Mouse (Mus musculus) liver, embryonic 13.5 days (tissue): Measurements from ENCODE around the gene Eogt. TPM values are rescaled to one million over a fixed set of nuclear protein-coding genes. Genes with fewer than 3 reads are reported as not detected.

Experiments used
- ATAC-seq: fragments of 200-750 bp; cut with Nextera tagmentation; 2 replicates; pipeline ENCODE4 v1.8.0; 2017; ENCODE audit warnings: low read depth, mild to moderate bottlenecking, moderate number of reproducible peaks, moderate library complexity
- DNase-seq: peaks from one replicate; pipeline ENCODE4 v3.0.0; 2022
- H3K27ac ChIP-seq: fragments of 300-500 bp; sonication (generic); 2 replicates; pipeline ENCODE4 v1.5.1; 2015; ENCODE audit warnings: moderate library complexity, mild to moderate bottlenecking, inconsistent platforms
- H3K27me3 ChIP-seq: fragments of 300-500 bp; sonication (generic); 2 replicates; pipeline ENCODE4 v1.6.1; 2015; ENCODE audit warnings: mild to moderate bottlenecking, inconsistent platforms
- H3K36me3 ChIP-seq: fragments of 300-500 bp; sonication (generic); 2 replicates; pipeline ENCODE4 v1.6.1; 2015; ENCODE audit warnings: mild to moderate bottlenecking, inconsistent platforms
- H3K4me1 ChIP-seq: fragments of 300-500 bp; sonication (generic); replicated peaks from 2 replicates; pipeline ENCODE4 v1.6.1; 2015; ENCODE audit warnings: inconsistent platforms
- H3K4me2 ChIP-seq: fragments of 300-500 bp; sonication (generic); 2 replicates; pipeline ENCODE4 v1.6.1; 2015; ENCODE audit warnings: inconsistent platforms, mild to moderate bottlenecking, moderate library complexity
- H3K4me3 ChIP-seq: fragments of 300-500 bp; sonication (generic); replicated peaks from 2 replicates; pipeline ENCODE4 v1.5.1; 2015; ENCODE audit warnings: mild to moderate bottlenecking, inconsistent platforms
- H3K9ac ChIP-seq: fragments of 300-500 bp; sonication (generic); 2 replicates; pipeline ENCODE4 v1.6.1; 2015; ENCODE audit warnings: mild to moderate bottlenecking, inconsistent platforms
- H3K9me3 ChIP-seq: fragments of 300-500 bp; sonication (generic); replicated peaks from 2 replicates; pipeline ENCODE4 v1.6.1; 2016; ENCODE audit warnings: inconsistent platforms
- WGBS: fragments of 180-500 bp; shearing (Covaris S2); methylation state at CpG from one replicate; pipeline ENCODE4 v1.1.7; 2015; ENCODE audit not compliant: insufficient replicate concordance; 5-methylcytosine and 5-hydroxymethylcytosine counted together
- polyA plus RNA-seq: library from polyadenylated mRNA; unstranded; fragments of >200 nt; fragmentation: Nextera tagmentation; extraction: Ambion mirVana; gene quantifications from 2 replicates; pipeline ENCODE4 v1.2.1, GENCODE M21; 2015

The Eogt gene
- polyA plus RNA-seq, 1 experiment from 2014 or later, result 2.0 TPM

DNA sequence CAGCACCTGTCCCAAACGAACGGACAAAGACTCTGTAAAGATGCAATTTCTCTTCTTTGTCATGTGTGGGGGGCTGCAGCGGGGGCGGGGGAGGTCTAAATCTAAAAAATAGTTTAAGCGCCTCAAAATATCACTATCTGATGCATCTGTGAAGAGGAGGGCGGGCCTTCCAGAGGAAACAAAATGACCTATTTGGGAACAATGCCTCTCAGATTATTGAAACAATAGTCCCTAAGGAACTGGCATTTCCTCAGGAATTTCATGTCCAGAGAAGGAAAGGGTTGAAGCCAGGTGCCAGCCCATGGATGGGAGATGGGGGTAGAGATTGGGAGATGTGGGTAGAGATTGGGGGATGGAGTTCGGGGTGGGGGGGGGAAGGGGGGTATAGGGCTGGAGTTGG is 7.2 kb downstream of the Eogt start:
- ATAC-seq, result no peak
- no peak overlapping the region for H3K4me2 ChIP-seq
- WGBS, result 66% methylated on average over 7 of the region's 7 CpGs
- no peaks in the 10 kb centered on the region for H3K4me1 ChIP-seq
- no peaks in the 10 kb centered on the region for H3K9me3 ChIP-seq
- no peak for DNase-seq
- H3K27me3 ChIP-seq, result no peaks in the 10 kb centered on the region
- H3K4me3 ChIP-seq, result no peak overlapping the region
- H3K36me3 ChIP-seq, result no peaks in the 10 kb centered on the region
- no peak overlapping the region for H3K9ac ChIP-seq
- no peak overlapping the region for H3K27ac ChIP-seq

DNA sequence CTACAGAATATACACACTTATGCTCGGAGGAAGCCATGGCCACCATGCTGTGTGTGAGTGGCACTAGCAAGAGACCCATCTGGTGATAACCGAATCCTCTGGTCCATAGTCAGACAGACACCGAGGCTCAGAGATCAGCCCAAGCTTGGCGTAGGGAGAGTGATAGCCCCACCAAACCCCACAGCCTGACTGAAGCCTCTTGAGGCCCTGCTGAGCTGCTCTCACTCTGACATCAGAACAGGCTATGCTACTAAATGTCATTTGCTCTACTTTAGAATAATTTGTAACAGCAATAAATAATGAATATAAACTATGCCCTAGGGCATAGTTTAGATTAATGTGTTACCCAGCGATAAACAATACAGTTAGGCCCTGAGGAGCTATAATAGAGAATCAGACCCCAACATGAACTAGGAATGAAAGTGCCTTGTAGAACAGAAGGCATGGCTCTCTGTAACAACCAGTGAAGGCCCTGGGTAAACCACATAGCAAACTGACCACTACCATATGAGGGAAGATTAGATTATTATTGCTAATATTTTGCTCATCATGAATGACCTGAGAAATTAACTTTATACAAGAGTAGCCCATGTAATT is 16.2 kb downstream of the Eogt start:
- H3K27me3 ChIP-seq, result no peaks in the 10 kb centered on the region
- H3K4me2 ChIP-seq, result no peak overlapping the region
- no peaks in the 10 kb centered on the region for H3K4me1 ChIP-seq
- no peak overlapping the region for H3K4me3 ChIP-seq
- ATAC-seq, result no peak
- H3K9me3 ChIP-seq, result no peaks in the 10 kb centered on the region
- H3K9ac ChIP-seq, result no peak overlapping the region
- no peak for DNase-seq
- no peaks in the 10 kb centered on the region for H3K36me3 ChIP-seq
- 76% methylated on average over 5 of the region's 5 CpGs for WGBS
- H3K27ac ChIP-seq, result no peak overlapping the region

DNA sequence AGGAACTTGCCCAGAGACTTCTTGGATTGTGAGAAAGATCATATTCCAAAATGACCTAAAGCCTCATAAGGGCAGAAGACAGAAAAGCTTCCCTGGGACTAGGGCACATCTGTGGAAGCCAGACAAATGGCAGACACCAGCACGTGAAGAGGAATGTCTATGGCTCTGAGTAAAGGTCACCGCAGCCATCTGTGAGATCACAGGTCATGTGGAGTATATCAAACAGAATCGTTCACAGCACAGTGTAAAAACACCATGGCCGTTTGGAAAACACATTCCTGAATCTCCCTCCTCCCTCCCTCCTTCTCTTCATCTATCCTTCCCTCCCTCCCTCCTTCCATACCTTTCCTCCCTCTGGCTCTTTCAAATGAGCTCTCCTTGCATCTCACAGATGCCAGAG is 17.2 kb downstream of the Eogt start:
- Histone ChIP-seq H3K4me3 (no peak overlapping the region), H3K36me3 (no peaks in the 10 kb centered on the region), H3K4me1 (no peaks in the 10 kb centered on the region), H3K4me2 (no peak overlapping the region), H3K9me3 (no peaks in the 10 kb centered on the region), H3K9ac (no peak overlapping the region), H3K27me3 (no peaks in the 10 kb centered on the region), H3K27ac (no peak overlapping the region)
- ATAC-seq (no peak), DNase-seq (no peak)
- WGBS, result 69% methylated on average over 4 of the region's 4 CpGs

DNA sequence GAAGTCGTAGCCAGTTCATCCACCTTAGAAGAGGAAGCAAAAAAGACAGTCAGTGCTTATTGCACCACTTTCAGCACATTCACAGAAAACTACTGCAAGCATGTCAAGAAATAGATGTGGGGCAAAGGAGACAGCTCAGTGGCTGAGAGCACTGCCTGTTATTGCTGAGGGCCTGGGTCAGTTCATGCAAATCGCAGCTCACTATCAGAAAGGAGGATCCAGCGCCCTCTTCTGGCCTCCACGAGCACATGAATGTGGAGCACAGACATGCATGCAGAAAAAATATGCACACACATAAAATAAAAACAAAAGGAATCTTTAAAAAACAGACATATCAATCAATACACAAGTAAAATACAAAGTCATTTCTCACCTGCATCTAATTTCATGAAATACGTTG is 18.0 kb downstream of the Eogt start:
- Histone ChIP-seq H3K4me2 (no peak overlapping the region), H3K27ac (no peak overlapping the region), H3K36me3 (no peaks in the 10 kb centered on the region), H3K4me1 (no peaks in the 10 kb centered on the region), H3K9ac (no peak overlapping the region), H3K27me3 (no peaks in the 10 kb centered on the region), H3K9me3 (no peaks in the 10 kb centered on the region), H3K4me3 (no peak overlapping the region)
- no peak for DNase-seq
- no peak for ATAC-seq
- WGBS, result 65% methylated on average over 5 of the region's 5 CpGs

DNA sequence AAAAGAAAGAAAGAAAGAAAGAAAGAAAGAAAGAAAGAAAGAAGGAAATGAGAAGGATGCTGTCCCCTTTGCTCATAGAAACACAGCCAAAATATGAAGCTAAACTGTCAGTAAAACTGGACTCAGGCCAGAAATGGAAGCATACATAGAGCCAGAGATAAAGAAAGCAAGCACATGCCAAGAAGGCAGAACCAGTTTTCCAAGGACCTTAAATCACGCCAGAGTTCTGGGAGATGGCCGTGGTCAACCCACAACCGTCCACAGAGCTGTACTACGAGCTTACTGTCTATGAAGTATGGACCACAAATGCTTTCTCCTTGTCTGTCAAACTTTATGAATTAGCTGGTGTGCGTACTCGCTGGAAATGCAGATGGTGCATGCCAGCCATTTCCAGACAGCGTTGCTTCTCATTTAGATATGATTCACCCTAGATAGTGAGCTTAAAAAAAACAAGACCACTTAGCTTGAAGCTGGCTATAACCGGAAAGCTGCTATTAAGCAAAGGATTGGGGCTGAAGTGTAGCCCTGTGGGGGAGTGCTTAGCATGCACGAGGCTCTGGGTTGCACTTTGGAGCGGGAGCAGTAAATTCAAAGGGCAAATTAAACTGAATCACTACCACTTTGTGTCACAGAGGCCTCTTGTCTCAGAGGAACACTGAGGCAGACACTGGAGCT is 24.5 kb downstream of the Eogt start:
- no peaks in the 10 kb centered on the region for H3K4me1 ChIP-seq
- no peak overlapping the region for H3K9ac ChIP-seq
- H3K9me3 ChIP-seq, result no peaks in the 10 kb centered on the region
- DNase-seq, result no peak
- H3K4me3 ChIP-seq, result no peak overlapping the region
- H3K4me2 ChIP-seq, result no peak overlapping the region
- no peak for ATAC-seq
- H3K27ac ChIP-seq, result no peak overlapping the region
- no peaks in the 10 kb centered on the region for H3K27me3 ChIP-seq
- no peaks in the 10 kb centered on the region for H3K36me3 ChIP-seq
- 78% methylated on average over 10 of the region's 10 CpGs for WGBS

DNA sequence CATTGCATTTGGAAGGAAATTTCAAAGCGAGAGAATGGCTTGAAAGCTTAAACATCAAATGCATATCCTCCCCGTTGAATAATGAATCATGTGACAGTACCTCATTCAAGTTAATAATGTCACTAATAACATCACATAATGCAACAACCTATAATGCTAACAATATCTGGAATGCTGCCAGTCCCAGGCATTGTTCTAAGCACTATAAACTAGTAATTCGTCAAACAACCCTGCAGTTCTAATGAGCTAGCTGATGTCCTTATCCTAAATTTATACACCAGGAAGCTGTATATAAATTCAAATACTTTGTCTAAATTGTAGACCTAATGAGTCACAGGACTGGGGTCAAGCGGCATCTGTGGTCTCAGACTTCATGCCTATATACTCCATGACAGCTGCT is 28.1 kb downstream of the Eogt start:
- H3K9ac ChIP-seq, result no peak overlapping the region
- no peak overlapping the region for H3K4me2 ChIP-seq
- WGBS, result 72% methylated on average over 4 of the region's 4 CpGs
- peaks cover 12% of the 10 kb centered on the region for H3K4me1 ChIP-seq
- H3K27ac ChIP-seq, result no peak overlapping the region
- H3K36me3 ChIP-seq, result no peaks in the 10 kb centered on the region
- DNase-seq, result no peak
- no peak for ATAC-seq
- no peaks in the 10 kb centered on the region for H3K27me3 ChIP-seq
- H3K4me3 ChIP-seq, result no peak overlapping the region
- no peaks in the 10 kb centered on the region for H3K9me3 ChIP-seq

DNA sequence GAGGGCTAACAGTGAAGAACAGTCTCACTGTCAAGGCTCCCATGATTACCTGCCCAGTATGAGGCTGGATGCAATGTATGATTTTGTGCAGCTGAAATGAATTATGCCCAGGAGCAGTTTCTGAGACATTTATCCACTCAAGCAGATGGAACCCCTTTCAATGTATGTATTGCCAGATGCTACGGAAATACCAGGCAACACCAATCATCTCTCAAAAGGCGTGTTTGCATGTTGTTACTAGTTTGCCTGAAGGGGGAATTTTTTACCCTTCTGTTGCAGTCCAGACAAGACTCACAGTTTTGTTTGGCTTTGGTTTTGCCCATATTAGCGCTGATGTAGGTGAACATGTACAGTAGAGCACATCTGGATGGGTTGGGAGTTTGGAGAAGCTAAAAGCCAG is 30.7 kb downstream of the Eogt start:
- no peaks in the 10 kb centered on the region for H3K27me3 ChIP-seq
- peaks cover 12% of the 10 kb centered on the region for H3K4me1 ChIP-seq
- H3K4me3 ChIP-seq, result no peak overlapping the region
- no peak overlapping the region for H3K4me2 ChIP-seq
- DNase-seq (no peak), ATAC-seq (no peak)
- WGBS, result 79% methylated on average over 3 of the region's 3 CpGs
- H3K27ac ChIP-seq, result no peak overlapping the region
- H3K9me3 ChIP-seq, result no peaks in the 10 kb centered on the region
- H3K36me3 ChIP-seq, result no peaks in the 10 kb centered on the region
- no peak overlapping the region for H3K9ac ChIP-seq

DNA sequence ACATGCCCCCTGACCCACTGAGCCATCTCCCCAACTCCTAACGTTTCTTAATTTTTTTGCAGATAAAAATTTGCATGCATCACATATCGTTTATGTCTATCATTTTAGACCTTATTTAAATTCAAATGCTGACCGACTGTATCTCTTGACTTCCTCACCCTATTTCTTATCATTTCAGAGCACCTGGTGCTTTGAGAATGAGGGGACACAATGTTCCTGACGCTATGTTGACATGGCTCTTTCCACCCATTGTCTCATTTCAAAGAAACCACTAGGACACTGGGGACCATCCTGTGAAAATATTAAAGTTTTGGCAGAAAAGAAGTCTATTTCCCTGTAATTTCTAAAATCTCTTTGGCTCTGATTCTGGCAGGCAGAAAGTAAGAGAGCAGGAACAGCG is 32.1 kb downstream of the Eogt start:
- DNase-seq (no peak), ATAC-seq (peak; percentile 48; the same call in 1 of the 2 replicates)
- Histone ChIP-seq H3K4me2 (no peak overlapping the region), H3K9ac (no peak overlapping the region), H3K4me1 (peaks cover 12% of the 10 kb centered on the region), H3K36me3 (no peaks in the 10 kb centered on the region), H3K27ac (no peak overlapping the region), H3K27me3 (no peaks in the 10 kb centered on the region), H3K4me3 (no peak overlapping the region), H3K9me3 (no peaks in the 10 kb centered on the region)
- WGBS, result 29% methylated on average over 5 of the region's 5 CpGs

DNA sequence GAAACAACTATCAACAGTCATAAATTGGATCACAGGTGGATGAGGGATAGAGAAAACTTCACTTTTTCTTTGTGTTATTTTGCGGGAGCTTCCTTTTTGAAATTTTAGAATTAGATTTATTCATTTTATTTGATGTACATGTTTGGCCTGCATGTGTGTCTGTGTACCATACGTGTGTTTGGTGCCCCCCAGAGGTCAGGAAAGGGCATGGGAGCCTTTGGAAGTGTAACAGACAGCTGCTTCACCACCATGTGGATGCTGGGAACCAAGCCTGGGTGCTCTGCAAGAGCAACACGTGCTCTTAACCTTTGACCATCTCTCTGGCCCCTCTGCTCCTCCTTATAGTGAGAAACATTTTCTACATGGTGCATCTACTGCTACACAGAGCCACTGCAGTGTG is 34.2 kb downstream of the Eogt start:
- Histone ChIP-seq H3K36me3 (no peaks in the 10 kb centered on the region), H3K27ac (no peak overlapping the region), H3K27me3 (no peaks in the 10 kb centered on the region), H3K4me1 (peaks cover 12% of the 10 kb centered on the region), H3K4me2 (no peak overlapping the region), H3K4me3 (no peak overlapping the region), H3K9me3 (no peaks in the 10 kb centered on the region), H3K9ac (no peak overlapping the region)
- 57% methylated on average over 3 of the region's 3 CpGs for WGBS
- DNase-seq (no peak), ATAC-seq (no peak)

DNA sequence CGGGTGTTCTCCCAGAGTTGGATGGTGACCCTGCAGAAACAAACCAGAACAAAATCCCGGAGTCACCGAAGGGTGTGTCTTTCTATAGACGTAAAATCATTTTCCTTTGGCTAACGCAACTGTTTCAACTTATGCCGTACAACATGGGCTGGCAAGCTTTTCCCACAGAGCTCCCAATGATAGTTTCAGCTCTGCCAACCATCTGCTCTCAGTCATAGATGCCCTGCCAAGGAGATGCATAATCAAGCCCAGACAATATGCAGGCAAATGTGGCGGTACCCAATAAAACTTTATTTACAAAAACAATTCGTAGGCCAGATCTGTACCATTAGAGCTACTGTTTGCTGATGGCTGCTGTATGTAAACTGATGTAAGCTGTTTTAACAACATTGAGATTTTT is 36.8 kb downstream of the Eogt start:
- Histone ChIP-seq H3K36me3 (no peaks in the 10 kb centered on the region), H3K27me3 (no peaks in the 10 kb centered on the region), H3K4me1 (peaks cover 8% of the 10 kb centered on the region), H3K27ac (no peak overlapping the region), H3K4me2 (no peak overlapping the region), H3K4me3 (no peak overlapping the region), H3K9ac (no peak overlapping the region), H3K9me3 (no peaks in the 10 kb centered on the region)
- 77% methylated on average over 8 of the region's 8 CpGs for whole genome bisulfite sequencing
- ATAC-seq (no peak), DNase-seq (no peak)

DNA sequence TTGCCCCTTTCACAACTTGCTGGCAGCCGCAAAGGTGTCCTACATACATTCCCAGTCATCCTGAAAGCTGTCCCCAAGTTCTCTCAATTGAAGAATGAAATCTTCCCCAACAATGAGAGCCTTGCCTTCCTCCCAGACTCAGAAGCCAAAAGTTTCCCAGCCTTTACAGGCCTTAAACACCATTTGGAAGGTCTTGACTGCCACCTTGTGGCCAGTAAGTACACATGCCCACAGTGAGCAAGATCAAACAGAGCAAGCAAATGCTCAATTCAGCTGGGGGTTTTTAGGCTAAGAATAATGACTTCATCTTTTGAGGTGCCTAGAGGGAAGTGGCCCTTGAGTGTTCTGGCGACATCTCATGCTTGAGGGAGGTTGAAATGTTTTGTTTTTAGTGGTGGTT is 42.2 kb downstream of the Eogt start:
- Histone ChIP-seq H3K4me1 (no peaks in the 10 kb centered on the region), H3K4me2 (no peak overlapping the region), H3K27me3 (peaks cover 16% of the 10 kb centered on the region), H3K36me3 (no peaks in the 10 kb centered on the region), H3K4me3 (no peak overlapping the region), H3K9ac (no peak overlapping the region), H3K9me3 (no peaks in the 10 kb centered on the region), H3K27ac (no peak overlapping the region)
- WGBS, result 19% methylated on average over 2 of the region's 2 CpGs
- DNase-seq (no peak), ATAC-seq (no peak; the same call in 1 of the 2 replicates)

DNA sequence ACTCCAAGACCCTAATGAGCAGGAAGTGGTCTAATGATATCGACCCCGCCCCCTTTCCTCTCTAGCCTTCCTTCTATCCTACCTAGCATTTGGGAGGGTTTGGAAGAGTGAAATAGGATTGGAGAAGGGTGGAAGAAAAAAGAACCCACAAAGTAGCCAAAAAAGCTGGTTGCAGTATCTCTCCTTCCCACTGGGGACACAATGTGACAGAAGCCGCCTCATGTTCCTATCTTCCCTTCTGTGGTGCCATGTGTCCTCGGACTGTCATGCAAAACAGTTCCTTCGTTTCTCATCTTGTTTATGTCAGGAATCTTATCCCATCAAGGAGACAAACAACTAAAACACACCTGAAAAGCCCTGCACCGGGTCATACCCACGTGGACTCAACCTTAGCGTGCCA is 42.9 kb downstream of the Eogt start:
- Histone ChIP-seq H3K9ac (no peak overlapping the region), H3K9me3 (no peaks in the 10 kb centered on the region), H3K27me3 (peaks cover 21% of the 10 kb centered on the region), H3K36me3 (no peaks in the 10 kb centered on the region), H3K27ac (no peak overlapping the region), H3K4me2 (no peak overlapping the region), H3K4me1 (no peaks in the 10 kb centered on the region), H3K4me3 (no peak overlapping the region)
- no peak for ATAC-seq
- no peak for DNase-seq
- WGBS, result 59% methylated on average over 8 of the region's 8 CpGs
